Mouse (Mus musculus) embryonic facial prominence, embryonic 14.5 days (tissue): Measurements from ENCODE around the gene Gm14137. TPM values are rescaled to one million over a fixed set of nuclear protein-coding genes. Genes with fewer than 3 reads are reported as not detected.

Experiments
- ATAC-seq: fragments of 200-750 bp; cut with Nextera tagmentation; 2 replicates; pipeline ENCODE4 v1.8.0; 2017; ENCODE audit warnings: low read depth, moderate number of reproducible peaks, moderate TSS enrichment
- DNase-seq: peaks from one replicate; pipeline ENCODE4 v3.0.0-alpha.2; 2015; ENCODE audit warnings: low spot score
- H3K27ac ChIP-seq: fragments of 300-500 bp; sonication (generic); replicated peaks from 2 replicates; pipeline ENCODE4 v1.5.1; 2014; ENCODE audit warnings: low read depth, mild to moderate bottlenecking, low read length, moderate library complexity
- H3K27me3 ChIP-seq: fragments of 300-500 bp; sonication (generic); replicated peaks from 2 replicates; pipeline ENCODE4 v1.6.1; 2014; ENCODE audit warnings: low read length; ENCODE audit not compliant: control insufficient read depth, insufficient read depth
- H3K36me3 ChIP-seq: fragments of 300-500 bp; sonication (generic); 2 replicates; pipeline ENCODE4 v1.6.1; 2014; ENCODE audit warnings: low read length, mixed read lengths; ENCODE audit not compliant: control insufficient read depth, insufficient read depth
- H3K4me1 ChIP-seq: fragments of 300-500 bp; sonication (generic); 2 replicates; pipeline ENCODE4 v1.6.1; 2014; ENCODE audit warnings: antibody characterized with exemption, low read length; ENCODE audit not compliant: control insufficient read depth, insufficient read depth
- H3K4me2 ChIP-seq: fragments of 300-500 bp; sonication (generic); 2 replicates; pipeline ENCODE4 v1.6.1; 2014; ENCODE audit warnings: low read depth, mild to moderate bottlenecking, low read length, moderate library complexity, mixed read lengths
- H3K4me3 ChIP-seq: fragments of 300-500 bp; sonication (generic); 2 replicates; pipeline ENCODE4 v1.5.1; 2014; ENCODE audit warnings: low read depth, mild to moderate bottlenecking, low read length
- H3K9ac ChIP-seq: fragments of 300-500 bp; sonication (generic); 2 replicates; pipeline ENCODE4 v1.6.1; 2014; ENCODE audit warnings: low read depth, mild to moderate bottlenecking, low read length, moderate library complexity, mixed read lengths
- H3K9me3 ChIP-seq: fragments of 300-500 bp; sonication (generic); 2 replicates; pipeline ENCODE4 v1.6.1; 2016; ENCODE audit warnings: low read length; ENCODE audit not compliant: control insufficient read depth
- WGBS: fragments of 180-500 bp; shearing (Covaris S2); extraction: QIAGEN DNeasy Blood & Tissue Kit; methylation state at CpG from one replicate; pipeline ENCODE4 v1.1.7; 2014; 5-methylcytosine and 5-hydroxymethylcytosine counted together
- polyA plus RNA-seq: library from polyadenylated mRNA; unstranded; fragments of >200 nt; fragmentation: Nextera tagmentation; extraction: Ambion mirVana; gene quantifications from 2 replicates; pipeline ENCODE4 v1.2.1, GENCODE M21; 2014

Gene Gm14137
- polyA plus RNA-seq, 1 experiment from 2014 or later = 1.1 TPM

DNA sequence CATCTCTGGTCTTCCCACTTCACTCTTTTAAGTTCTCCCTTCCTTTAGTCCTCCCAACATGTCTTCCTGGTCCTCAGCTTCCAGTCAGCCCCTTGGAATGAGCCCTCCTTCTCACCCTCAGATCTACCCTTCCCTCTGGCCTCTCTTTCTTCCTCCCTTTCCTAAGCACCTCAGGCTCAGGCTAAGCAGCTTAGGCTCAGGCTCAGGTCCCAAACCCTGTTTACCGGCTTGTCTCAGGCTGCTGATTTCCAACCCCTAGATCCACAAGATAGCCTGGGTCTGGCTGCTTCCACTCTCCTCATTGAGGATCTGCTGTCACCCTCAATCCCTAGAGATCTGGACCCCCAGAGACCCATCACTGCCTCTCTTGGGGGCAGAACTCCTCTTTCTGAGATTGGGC, 23.7 kb downstream of the Gm14137 start:
- Histone ChIP-seq H3K4me2 (no peak overlapping the region), H3K27ac (no peak overlapping the region), H3K36me3 (no peaks in the 10 kb centered on the region), H3K4me3 (no peak overlapping the region), H3K27me3 (no peaks in the 10 kb centered on the region), H3K9ac (no peak overlapping the region), H3K9me3 (no peaks in the 10 kb centered on the region), H3K4me1 (peaks cover 10% of the 10 kb centered on the region)
- 33% methylated on average over 1 of the region's 1 CpGs for WGBS
- ATAC-seq (no peak), DNase-seq (no peak)

- 57% methylated on average over 3 of the region's 3 CpGs for WGBS
- H3K4me1 ChIP-seq = peaks cover 15% of the 10 kb centered on the region
- no peak overlapping the region for H3K4me2 ChIP-seq
- H3K27ac ChIP-seq = no peak overlapping the region
- H3K27me3 ChIP-seq = no peaks in the 10 kb centered on the region
- no peak overlapping the region for H3K9ac ChIP-seq
- ATAC-seq (no peak), DNase-seq (no peak)
- H3K4me3 ChIP-seq = no peak overlapping the region
- no peaks in the 10 kb centered on the region for H3K36me3 ChIP-seq
- H3K9me3 ChIP-seq = no peaks in the 10 kb centered on the region
These were observed 24.6 kb downstream of the Gm14137 start for GRCm38 (mm10) chr2:119198934-119199333.

DNA sequence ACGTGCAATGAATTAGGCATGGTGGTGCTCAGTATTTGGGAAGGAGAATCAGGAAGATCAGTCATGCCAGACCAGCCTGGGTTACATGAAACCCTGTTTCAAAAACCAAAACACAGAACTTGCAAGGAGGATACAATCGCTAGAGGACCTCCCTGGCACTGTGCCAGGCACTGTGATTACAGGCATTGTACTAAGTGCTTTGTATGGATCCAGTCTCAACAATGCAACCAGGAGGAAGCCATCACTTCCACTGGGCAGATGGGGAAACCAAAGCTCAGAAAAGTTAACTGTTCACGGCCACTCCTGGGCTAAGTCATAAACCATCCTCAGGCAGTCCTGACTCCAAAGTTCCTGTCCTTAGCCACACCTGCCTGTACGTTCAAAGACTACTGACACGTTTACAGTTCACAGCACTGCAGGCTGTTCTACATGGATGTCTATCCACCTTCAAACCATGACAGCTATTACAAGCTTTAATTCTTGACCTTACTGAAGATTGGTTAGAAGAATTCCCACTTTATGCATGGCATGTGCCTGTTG, 28.7 kb downstream of the Gm14137 start:
- WGBS = 57% methylated on average over 5 of the region's 5 CpGs
- no peaks in the 10 kb centered on the region for H3K27me3 ChIP-seq
- no peak overlapping the region for H3K4me2 ChIP-seq
- peak; percentile 39; the same call in 1 of the 2 replicates for ATAC-seq
- DNase-seq = peak; percentile 78
- H3K4me1 ChIP-seq = peaks cover 6% of the 10 kb centered on the region
- H3K9me3 ChIP-seq = no peaks in the 10 kb centered on the region
- no peaks in the 10 kb centered on the region for H3K36me3 ChIP-seq
- no peak overlapping the region for H3K9ac ChIP-seq
- no peak overlapping the region; the same call in 1 of the 2 replicates for H3K27ac ChIP-seq
- H3K4me3 ChIP-seq = no peak overlapping the region

GRCm38 (mm10) chr2:119203871-119204460, 29.7 kb downstream of the Gm14137 start:
- Histone ChIP-seq H3K36me3 (no peaks in the 10 kb centered on the region), H3K4me3 (no peak overlapping the region), H3K4me2 (no peak overlapping the region), H3K27ac (no peak overlapping the region), H3K4me1 (peaks cover 6% of the 10 kb centered on the region), H3K9me3 (no peaks in the 10 kb centered on the region), H3K27me3 (no peaks in the 10 kb centered on the region), H3K9ac (no peak overlapping the region)
- no peak for ATAC-seq
- no peak for DNase-seq
- 85% methylated on average over 4 of the region's 4 CpGs for WGBS

- Histone ChIP-seq H3K9ac (peak overlapping the region; percentile 74), H3K4me2 (peak overlapping the region; percentile 70), H3K4me1 (peaks cover 10% of the 10 kb centered on the region), H3K9me3 (no peaks in the 10 kb centered on the region), H3K36me3 (peaks cover 23% of the 10 kb centered on the region), H3K27me3 (no peaks in the 10 kb centered on the region), H3K4me3 (peak overlapping the region; percentile 72), H3K27ac (peak overlapping the region; percentile 83)
- DNase-seq (no peak), ATAC-seq (no peak)
- WGBS = 23% methylated on average over 6 of the region's 6 CpGs
These were observed 33.6 kb downstream of the Gm14137 start for GRCm38 (mm10) chr2:119207961-119208343.

DNA sequence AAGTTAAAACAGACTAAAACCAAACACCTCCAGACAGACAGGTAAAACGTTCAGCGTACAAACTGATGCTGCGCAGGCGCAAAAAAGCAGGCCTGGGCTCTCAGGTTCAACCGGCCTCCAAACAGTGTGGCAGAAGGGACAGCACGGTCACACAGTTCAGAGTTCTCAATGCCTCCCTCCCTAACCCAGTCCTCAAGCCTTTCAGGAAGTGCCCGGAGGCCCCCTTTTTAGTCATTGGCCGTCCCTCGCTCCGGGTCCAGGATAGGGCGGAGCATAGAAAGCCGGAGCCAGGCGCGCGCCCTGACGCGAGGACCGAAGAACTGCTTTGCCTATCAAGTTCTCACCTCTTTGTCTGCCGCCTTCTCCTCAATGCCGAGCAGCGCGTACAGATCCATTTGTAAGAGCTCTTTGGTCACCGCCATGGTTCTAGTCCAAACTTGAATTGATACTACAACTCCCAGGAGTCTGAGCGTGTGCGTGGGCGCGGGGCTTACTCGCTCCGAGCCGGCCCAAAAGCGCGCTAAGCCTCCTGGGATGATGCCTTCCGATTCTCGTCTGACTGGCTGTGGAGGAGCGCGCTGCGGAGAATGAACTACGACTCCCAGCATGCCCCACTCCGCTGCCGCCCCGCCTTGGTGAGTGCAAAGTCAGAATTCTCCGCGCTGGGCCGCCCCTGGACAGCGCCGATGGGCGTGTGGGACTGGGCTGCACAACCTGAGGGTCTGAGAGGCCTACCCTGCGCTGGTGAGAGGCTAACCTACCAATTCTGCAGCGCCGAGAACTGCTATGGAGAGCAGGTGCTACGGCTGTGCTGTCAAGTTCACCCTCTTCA, 34.3 kb downstream of the Gm14137 start, which contains the start of the genes Zfyve19 and Dnajc17:
TSS of gene Zfyve19 (plus strand) at position 274 of the 832 bp plus-strand sequence.
TSS of gene Dnajc17 (minus strand) at position 452 of the 832 bp plus-strand sequence.
- Histone ChIP-seq H3K4me3 (peak within 1 kb of the TSS; percentile 72), H3K9me3 (no peaks in the 10 kb centered on the region), H3K27me3 (no peaks in the 10 kb centered on the region), H3K4me2 (peak within 1 kb of the TSS; percentile 70), H3K9ac (peak within 1 kb of the TSS; percentile 74), H3K27ac (peak within 1 kb of the TSS; percentile 83), H3K4me1 (peaks cover 4% of the 10 kb centered on the region), H3K36me3 (peaks cover 26% of the 10 kb centered on the region)
- DNase-seq (peak; percentile 99), ATAC-seq (peak; percentile 97)
- WGBS = under 1% methylated on average over 49 of the region's 51 CpGs

GRCm38 (mm10) chr2:119209176-119209507, 34.8 kb downstream of the Gm14137 start:
- H3K27ac ChIP-seq = no peak overlapping the region

More at GRCm38 (mm10) chr2:119209176-119209507, 34.8 kb downstream of the Gm14137 start:
- Histone ChIP-seq H3K4me3 (peak overlapping the region; percentile 72), H3K27me3 (no peaks in the 10 kb centered on the region), H3K9ac (peak overlapping the region; percentile 71), H3K4me1 (peaks cover 4% of the 10 kb centered on the region), H3K9me3 (no peaks in the 10 kb centered on the region), H3K36me3 (peaks cover 29% of the 10 kb centered on the region), H3K4me2 (peak overlapping the region; percentile 67)
- WGBS = 3% methylated on average over 12 of the region's 13 CpGs
- ATAC-seq (no peak; the same call in 1 of the 2 replicates), DNase-seq (no peak)
